ENCODE assay signal across 11 mouse cellular contexts in genomic region chr1:171285096-171285892, GRCm38 (mm10). TPM values are rescaled to one million over a fixed set of nuclear protein-coding genes. Genes with fewer than 3 reads are reported as not detected.
DNase-seq lines count a peak whose midpoint lies in the region; ATAC-seq and TF ChIP-seq lines count a peak whose summit lies in the region.
"Had no signal": no experiment of that assay in that cellular context is flagged by ENCODE, and none has a peak within 500 bp of the region (broad histone marks: within the 10 kb centered on the region; RNA-seq: fewer than 3 reads in every experiment).

No protein-coding gene starts in this region.

- H3K36me3 ChIP-seq in intestine, embryonic 15.5 days, result peaks cover 32% of the 10 kb centered on the region
- H3K36me3 ChIP-seq in intestine, embryonic 16.5 days (ENCODE audit: control insufficient read depth, insufficient read depth, low read length), result peaks cover 8% of the 10 kb centered on the region; the same call in 1 of the 2 replicates
- peaks cover 3% of the 10 kb centered on the region for H3K36me3 ChIP-seq in spleen, adult 2 months (ENCODE audit: control insufficient read depth, insufficient read depth, low read length)
- peaks cover 3% of the 10 kb centered on the region; the same call in 1 of the 2 replicates for H3K36me3 ChIP-seq in forebrain, embryonic 11.5 days (ENCODE audit: control insufficient read depth, insufficient read depth, low read length)

- H3K4me2 ChIP-seq in intestine, embryonic 15.5 days (replicated peaks), result peak overlapping the region; percentile 6; the same call in 1 of the 2 replicates
- no peak overlapping the region for H3K4me2 ChIP-seq in intestine, embryonic 16.5 days (ENCODE audit: low read depth, low read length)
- H3K4me2 ChIP-seq in forebrain, embryonic 11.5 days (ENCODE audit: low read depth, low read length, severe bottlenecking), result no peak overlapping the region

- no peaks in the 10 kb centered on the region for H3K9me3 ChIP-seq in intestine, embryonic 15.5 days
- no peaks in the 10 kb centered on the region for H3K9me3 ChIP-seq in intestine, embryonic 16.5 days (ENCODE audit: control insufficient read depth, low read length)
- H3K9me3 ChIP-seq in forebrain, embryonic 11.5 days (ENCODE audit: control insufficient read depth, low read length), result no peaks in the 10 kb centered on the region

- H3K27me3 ChIP-seq in intestine, embryonic 15.5 days (replicated peaks), result no peaks in the 10 kb centered on the region
- no peaks in the 10 kb centered on the region for H3K27me3 ChIP-seq in intestine, embryonic 16.5 days (replicated peaks; ENCODE audit: control insufficient read depth, insufficient read depth, low read length)
- no peaks in the 10 kb centered on the region for H3K27me3 ChIP-seq in spleen, adult 2 months (ENCODE audit: control insufficient read depth, insufficient read depth, low read length)
- H3K27me3 ChIP-seq in forebrain, embryonic 11.5 days (ENCODE audit: control insufficient read depth, insufficient read depth, low read length), result no peaks in the 10 kb centered on the region
- H3K27me3 ChIP-seq: Patski had no signal

- H3K27ac ChIP-seq in intestine, embryonic 15.5 days, result 0 out of 2 replicates have a peak overlapping the region, but pooled peaks have one; percentile 3
- H3K27ac ChIP-seq in intestine, embryonic 16.5 days (ENCODE audit: low read length), result no peak overlapping the region
- peak overlapping the region; percentile 6; the same call in 1 of the 2 replicates for H3K27ac ChIP-seq in spleen, adult 2 months (ENCODE audit: insufficient read depth, low read length)
- H3K27ac ChIP-seq in forebrain, embryonic 11.5 days (ENCODE audit: low read depth, low read length), result no peak overlapping the region

- H3K9ac ChIP-seq in intestine, embryonic 15.5 days, result no peak overlapping the region
- no peak overlapping the region for H3K9ac ChIP-seq in intestine, embryonic 16.5 days (ENCODE audit: low read depth, low read length)
- H3K9ac ChIP-seq in forebrain, embryonic 11.5 days (ENCODE audit: low read length), result no peak overlapping the region

- peaks cover 26% of the 10 kb centered on the region for H3K4me1 ChIP-seq in intestine, embryonic 15.5 days (replicated peaks)
- H3K4me1 ChIP-seq in intestine, embryonic 16.5 days (ENCODE audit: control insufficient read depth, insufficient read depth, low read length), result peaks cover 17% of the 10 kb centered on the region
- peaks cover 8% of the 10 kb centered on the region for H3K4me1 ChIP-seq in spleen, adult 2 months (ENCODE audit: control insufficient read depth, insufficient read depth, insufficient read length)
- H3K4me1 ChIP-seq in forebrain, embryonic 11.5 days (replicated peaks; ENCODE audit: control insufficient read depth, insufficient read depth, low read length), result peaks cover 4% of the 10 kb centered on the region; the same call in 1 of the 2 replicates

- no peak for TF ChIP-seq CTCF in spleen, adult 2 months (IDR thresholded peaks at IDR 0.05; ENCODE audit: extremely low read depth, insufficient read depth, insufficient read length, insufficient replicate concordance)

- no peak for TF ChIP-seq POLR2A in spleen, adult 2 months (IDR thresholded peaks at IDR 0.05; ENCODE audit: low read depth, low read length)

- WGBS in intestine, embryonic 15.5 days, result 87% methylated on average over 20 of the region's 20 CpGs
- WGBS in intestine, embryonic 16.5 days, result 84% methylated on average over 20 of the region's 20 CpGs
- WGBS in spleen, adult 2 months, result 76% methylated on average over 20 of the region's 20 CpGs
- 90% methylated on average over 20 of the region's 20 CpGs for WGBS in forebrain, embryonic 11.5 days

- peak; percentile 32 for DNase-seq in cerebellum, adult 9-11 months
- no peak for DNase-seq in cerebellum, adult 8-10 months
- no peak for DNase-seq in spleen, adult 2 months (ENCODE audit: low read depth in 1 of 2, low spot score in 2 of 2)
- DNase-seq in spleen, postnatal 10 days (ENCODE audit: low spot score in 2 of 2), result no peak
- DNase-seq in frontal cortex, postnatal 36 days (ENCODE audit: low spot score in 2 of 2), result no peak
- DNase-seq in forebrain, embryonic 11.5 days (ENCODE audit: low spot score), result no peak
- DNase-seq: embryo, embryonic 11 days had no signal

- H3K4me3 ChIP-seq in intestine, embryonic 15.5 days (replicated peaks), result no peak overlapping the region
- H3K4me3 ChIP-seq in intestine, embryonic 16.5 days (ENCODE audit: low read length), result no peak overlapping the region; the same call in 1 of the 2 replicates
- no peak overlapping the region for H3K4me3 ChIP-seq in spleen, adult 2 months (ENCODE audit: extremely low read depth, insufficient read depth, insufficient read length)
- no peak overlapping the region for H3K4me3 ChIP-seq in forebrain, embryonic 11.5 days (ENCODE audit: low read depth, low read length)

- ATAC-seq in intestine, embryonic 15.5 days, result no peak
- no peak for ATAC-seq in intestine, embryonic 16.5 days
- ATAC-seq in forebrain, embryonic 11.5 days (replicated peaks; ENCODE audit: low FRiP score), result no peak
- ATAC-seq: lung, postnatal 0 days; Patski had no signal

RNA-seq across cellular contexts. Expression of gene Usp21, which starts 2.5 kb away (rescaled TPM):
- 56.0 and 57.2 TPM in 2 replicates for polyA plus RNA-seq in intestine, embryonic 15.5 days (2015; fragmentation: Nextera tagmentation; extraction: Ambion mirVana)
- polyA plus RNA-seq in intestine, embryonic 16.5 days (2015; fragmentation: Nextera tagmentation; extraction: Ambion mirVana), result 50.8 and 53.2 TPM in 2 replicates
- 40.9 and 46.4 TPM in 2 replicates for polyA plus RNA-seq in spleen, adult 2 months (2012; rRNA removed)
- 110 and 114 TPM in 2 replicates for polyA plus RNA-seq in forebrain, embryonic 11.5 days (2014; fragmentation: Nextera tagmentation; extraction: Ambion mirVana)

RNA-seq across cellular contexts. Expression of gene Ppox, which starts 4.3 kb away (rescaled TPM):
- polyA plus RNA-seq in intestine, embryonic 15.5 days (2015; fragmentation: Nextera tagmentation; extraction: Ambion mirVana), result 38.7 and 40.9 TPM in 2 replicates
- polyA plus RNA-seq in intestine, embryonic 16.5 days (2015; fragmentation: Nextera tagmentation; extraction: Ambion mirVana), result 40.2 and 40.9 TPM in 2 replicates
- polyA plus RNA-seq in spleen, adult 2 months (2012; rRNA removed), result 64.6 and 66.0 TPM in 2 replicates
- 66.3 and 67.6 TPM in 2 replicates for polyA plus RNA-seq in forebrain, embryonic 11.5 days (2014; fragmentation: Nextera tagmentation; extraction: Ambion mirVana)

RNA-seq across cellular contexts. Expression of gene Ufc1, which starts 9.5 kb away (rescaled TPM):
- polyA plus RNA-seq in intestine, embryonic 15.5 days (2015; fragmentation: Nextera tagmentation; extraction: Ambion mirVana), result 103 and 108 TPM in 2 replicates
- 98.8 and 103 TPM in 2 replicates for polyA plus RNA-seq in intestine, embryonic 16.5 days (2015; fragmentation: Nextera tagmentation; extraction: Ambion mirVana)
- 9.8 and 11.1 TPM in 2 replicates for polyA plus RNA-seq in spleen, adult 2 months (2012; rRNA removed)
- polyA plus RNA-seq in forebrain, embryonic 11.5 days (2014; fragmentation: Nextera tagmentation; extraction: Ambion mirVana), result 92.4 and 97.5 TPM in 2 replicates

RNA-seq across cellular contexts. Expression of gene B4galt3, which starts 15.2 kb away (rescaled TPM):
- polyA plus RNA-seq in intestine, embryonic 15.5 days (2015; fragmentation: Nextera tagmentation; extraction: Ambion mirVana), result 54.2 and 54.5 TPM in 2 replicates
- polyA plus RNA-seq in intestine, embryonic 16.5 days (2015; fragmentation: Nextera tagmentation; extraction: Ambion mirVana), result 50.0 and 56.5 TPM in 2 replicates
- polyA plus RNA-seq in spleen, adult 2 months (2012; rRNA removed), result 59.5 and 67.8 TPM in 2 replicates
- polyA plus RNA-seq in forebrain, embryonic 11.5 days (2014; fragmentation: Nextera tagmentation; extraction: Ambion mirVana), result 72.3 and 75.5 TPM in 2 replicates

RNA-seq across cellular contexts. Expression of gene Ndufs2, which starts 34.1 kb away (rescaled TPM):
- 304 and 326 TPM in 2 replicates for polyA plus RNA-seq in intestine, embryonic 15.5 days (2015; fragmentation: Nextera tagmentation; extraction: Ambion mirVana)
- 339 and 373 TPM in 2 replicates for polyA plus RNA-seq in intestine, embryonic 16.5 days (2015; fragmentation: Nextera tagmentation; extraction: Ambion mirVana)
- 52.4 and 59.6 TPM in 2 replicates for polyA plus RNA-seq in spleen, adult 2 months (2012; rRNA removed)
- 257 and 264 TPM in 2 replicates for polyA plus RNA-seq in forebrain, embryonic 11.5 days (2014; fragmentation: Nextera tagmentation; extraction: Ambion mirVana)

Comparison
In these comparisons a context has a peak if more than half of its experiments do, and no peak if none do; other contexts are left out.
1. H3K27ac ChIP-seq: peak in intestine, embryonic 15.5 days (single experiment) and spleen, adult 2 months (single experiment); none in intestine, embryonic 16.5 days (single experiment) and forebrain, embryonic 11.5 days (single experiment).